Mouse (Mus musculus): ENCODE results near the gene Lmbrd2.

The Lmbrd2 gene

DNA sequence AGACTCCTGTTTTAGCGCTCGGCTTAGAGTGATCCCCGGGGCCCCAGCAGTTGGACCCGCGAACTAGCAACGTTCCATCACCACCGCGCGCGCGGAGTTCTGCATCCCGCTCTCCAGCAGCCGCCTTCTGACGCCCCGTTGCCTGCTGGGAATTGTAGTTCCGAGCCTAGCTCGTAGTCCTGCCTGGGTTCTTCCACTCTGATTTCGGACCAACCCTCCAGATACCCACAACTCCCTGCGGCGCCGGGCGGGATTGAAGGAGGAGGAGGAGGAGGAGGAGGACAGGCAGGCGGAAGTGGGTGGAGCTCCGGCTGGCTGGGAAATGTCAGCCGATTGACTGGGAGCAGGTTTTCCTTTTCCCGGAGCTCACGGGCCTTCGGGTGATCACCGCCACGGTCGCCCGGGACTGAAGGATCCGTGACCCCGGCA lies at the start of gene Lmbrd2:
TSS of gene Lmbrd2 (plus strand) at position 299 of the 429 bp plus-strand sequence.
- DNase-seq = peak; percentile 95

DNA sequence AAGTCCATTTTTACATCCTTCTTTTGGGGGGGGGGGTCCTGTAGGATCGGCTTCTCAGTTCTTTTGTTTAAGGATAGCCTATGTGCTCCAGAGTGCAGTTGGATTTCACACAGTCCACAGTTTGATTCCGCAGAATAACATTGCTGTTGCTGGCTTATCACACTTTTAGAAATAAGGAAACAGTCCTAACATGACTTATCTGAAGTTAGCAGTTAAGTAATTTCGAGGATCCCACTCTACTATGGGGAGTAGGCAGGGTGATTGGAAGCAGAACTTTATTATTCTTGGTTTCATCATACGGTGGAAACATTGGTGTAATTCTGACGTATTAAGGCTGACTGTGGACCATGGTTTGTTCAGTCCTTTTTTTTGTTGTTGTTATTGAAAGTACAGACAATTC lies 49.7 kb upstream of the Lmbrd2 start:
- DNase-seq = no peak

DNA sequence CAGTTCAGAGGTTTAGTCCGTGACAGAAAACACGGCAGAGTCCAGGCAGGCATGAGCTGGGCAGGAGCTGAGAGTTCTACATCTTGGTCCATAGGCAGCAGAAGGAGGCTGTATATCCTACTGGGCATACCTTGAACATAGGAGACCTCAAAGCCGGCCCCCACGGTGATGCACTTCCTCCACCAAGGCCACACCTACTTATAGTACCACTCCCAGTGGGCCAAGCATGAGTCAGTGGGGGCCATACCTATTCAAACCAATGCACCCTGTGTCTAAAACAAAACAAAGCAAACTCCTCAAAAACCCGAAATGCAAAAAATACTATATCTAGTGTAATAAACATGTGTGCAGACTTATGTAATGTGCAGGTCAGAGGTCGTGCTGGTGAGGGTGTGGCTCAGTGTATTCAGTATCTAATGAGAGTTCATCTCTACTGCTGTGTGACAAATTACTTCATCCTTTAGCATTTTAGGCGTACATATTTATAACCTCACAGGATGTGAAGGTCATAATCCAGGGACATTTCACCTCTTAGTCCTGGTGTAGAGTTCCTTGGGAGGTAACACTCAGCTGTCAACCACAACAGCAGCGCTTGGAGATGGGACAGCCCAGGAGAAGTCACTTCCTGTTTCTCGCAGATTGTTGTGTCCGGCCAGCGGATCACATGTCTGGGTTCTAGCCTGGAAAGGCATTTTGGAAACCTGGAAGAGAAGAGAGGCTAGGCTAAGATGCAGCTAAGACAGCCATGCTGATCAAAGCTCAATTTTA lies 46.6 kb upstream of the Lmbrd2 start:
- no peak for DNase-seq

DNA sequence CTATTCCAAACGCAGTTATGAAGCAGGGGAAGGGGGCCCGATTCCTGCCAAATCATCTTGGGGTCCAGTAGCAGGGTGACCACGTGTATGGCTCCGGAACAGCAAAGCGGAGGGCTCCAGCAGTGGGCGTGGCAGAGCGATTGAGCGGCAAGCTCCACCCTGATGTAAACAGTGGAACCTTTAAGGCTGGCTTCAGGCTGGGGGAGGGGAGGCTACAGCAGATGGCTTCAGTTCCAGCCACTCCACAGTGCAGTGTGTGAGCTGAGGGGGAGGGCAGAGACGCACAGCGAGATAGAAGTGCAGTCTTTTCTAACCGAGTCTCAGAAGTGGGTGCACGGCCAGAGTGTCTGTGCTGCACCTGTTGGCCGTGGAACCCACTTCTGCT lies 46.0 kb upstream of the Lmbrd2 start:
- peak; percentile 64 for DNase-seq

DNA sequence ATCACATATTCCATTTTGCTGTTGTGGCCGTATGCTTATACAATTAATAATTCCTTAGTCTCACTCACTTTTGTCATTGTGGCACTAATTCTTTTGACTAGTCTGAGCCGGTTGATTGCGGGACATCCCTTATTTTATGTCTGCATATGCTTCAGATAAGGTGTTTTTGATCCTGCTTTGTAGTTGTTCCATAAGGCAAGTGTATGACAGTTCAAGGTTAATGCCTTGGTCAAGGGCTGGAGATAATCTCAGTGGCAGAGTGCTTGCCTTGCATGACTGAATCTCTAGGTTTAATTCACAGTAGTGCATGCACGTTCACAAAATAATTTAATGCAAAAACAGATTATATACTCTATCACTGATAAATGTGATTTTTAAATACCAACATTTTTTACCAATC lies 43.5 kb upstream of the Lmbrd2 start:
- DNase-seq = no peak

DNA sequence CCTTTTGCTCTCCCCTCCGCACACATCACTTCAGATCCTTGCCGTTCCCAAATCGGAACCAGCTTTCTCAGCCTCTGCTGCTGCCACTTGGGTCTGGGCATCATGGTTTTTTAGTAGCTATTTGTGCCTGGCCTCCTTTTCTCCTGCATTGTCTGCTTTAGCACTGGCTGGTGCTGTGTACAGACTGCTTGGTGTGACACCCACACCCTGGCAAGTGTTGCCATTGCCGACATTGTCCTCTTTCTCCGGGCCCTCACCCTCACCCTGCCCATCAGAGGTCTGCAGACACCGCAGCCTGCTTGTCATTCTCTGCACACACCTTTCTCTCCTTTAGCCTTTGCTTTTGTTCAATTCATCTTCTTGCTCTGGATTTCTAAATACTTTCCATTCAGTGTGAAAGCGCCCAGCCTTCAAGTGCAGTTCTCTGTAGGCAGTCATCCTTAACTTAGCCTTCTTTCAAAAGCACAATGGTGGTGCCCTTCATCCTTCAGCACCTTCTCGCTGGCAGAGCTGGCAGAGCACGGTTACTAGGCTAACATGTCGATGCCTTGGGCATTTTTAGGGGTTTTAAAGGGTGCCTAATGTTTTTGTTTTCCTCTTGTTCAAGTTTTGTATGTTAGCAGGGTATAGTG lies 39.8 kb upstream of the Lmbrd2 start:
- no peak for DNase-seq

DNA sequence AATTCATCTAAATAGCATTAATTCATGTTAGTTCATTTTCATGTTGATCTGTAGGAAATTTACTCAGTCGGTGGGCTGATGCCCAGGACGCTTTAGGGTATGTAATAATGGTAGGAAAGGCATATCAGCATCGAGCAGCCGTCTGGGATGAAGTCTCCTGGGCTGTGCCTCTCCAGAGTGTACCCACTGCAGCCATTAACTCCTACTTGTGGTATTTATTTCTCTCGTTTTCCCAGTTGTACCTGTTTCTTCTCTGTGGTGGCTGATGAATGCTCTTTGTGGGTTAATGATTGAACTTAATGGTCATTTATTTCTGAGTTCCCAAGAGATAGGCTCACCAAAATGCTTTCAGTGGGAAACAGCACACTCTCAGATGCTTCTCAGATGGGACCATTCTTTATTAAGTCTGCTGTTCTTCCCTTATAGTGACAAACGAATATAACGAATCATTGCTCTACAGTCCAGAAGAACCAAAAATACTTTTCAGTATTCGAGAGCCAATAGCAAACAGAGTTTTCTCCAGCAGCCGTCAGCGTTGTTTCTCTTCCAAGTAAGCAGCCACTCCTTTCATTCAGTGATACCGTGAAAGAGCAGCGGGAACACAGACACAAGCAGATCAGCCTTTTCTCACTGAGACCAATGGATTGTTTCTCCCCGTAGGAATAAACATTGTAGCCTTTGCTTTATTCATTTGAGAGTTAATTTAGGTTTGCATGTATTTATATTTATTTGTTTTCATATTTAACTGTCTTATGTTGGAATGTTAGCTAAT lies 33.9 kb upstream of the Lmbrd2 start:
- no peak for DNase-seq

DNA sequence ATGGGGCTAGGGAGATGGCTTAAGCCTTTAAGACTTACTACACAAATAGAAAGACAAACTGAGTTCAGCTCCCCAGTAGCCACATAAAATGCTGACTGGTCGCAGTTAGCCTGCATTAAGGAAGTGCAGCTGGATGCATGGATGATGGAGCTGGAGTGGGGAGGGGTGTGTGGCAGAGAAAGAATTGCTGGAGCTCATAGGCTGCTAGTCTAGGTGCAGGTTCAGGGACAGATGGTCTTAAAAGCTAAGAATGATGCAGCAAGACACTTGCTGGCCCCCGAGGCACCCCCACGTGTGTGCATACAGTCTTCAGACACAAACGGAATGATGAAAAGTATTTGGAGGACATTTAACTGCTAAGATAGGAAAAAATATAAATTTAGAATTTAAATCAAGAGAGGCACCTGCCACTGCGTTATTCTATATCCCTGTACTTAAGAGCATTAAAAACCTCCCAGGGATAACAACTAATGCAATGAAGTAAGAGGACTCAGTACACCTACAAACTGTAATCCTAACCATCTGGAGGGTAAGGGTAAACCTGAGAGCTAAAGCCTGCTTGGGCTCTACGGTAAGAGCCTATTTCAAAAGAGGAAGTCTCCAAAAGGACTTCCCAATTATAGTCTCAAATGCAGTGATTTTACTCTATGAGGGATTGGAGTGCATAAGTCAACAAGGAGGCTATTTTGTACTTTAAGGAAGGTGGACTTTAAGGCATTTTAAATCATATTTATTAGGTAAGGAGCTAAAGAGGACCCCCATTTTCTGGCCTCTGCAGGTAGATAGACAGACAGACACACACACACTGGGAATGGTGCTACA lies 29.6 kb upstream of the Lmbrd2 start:
- no peak for DNase-seq

DNA sequence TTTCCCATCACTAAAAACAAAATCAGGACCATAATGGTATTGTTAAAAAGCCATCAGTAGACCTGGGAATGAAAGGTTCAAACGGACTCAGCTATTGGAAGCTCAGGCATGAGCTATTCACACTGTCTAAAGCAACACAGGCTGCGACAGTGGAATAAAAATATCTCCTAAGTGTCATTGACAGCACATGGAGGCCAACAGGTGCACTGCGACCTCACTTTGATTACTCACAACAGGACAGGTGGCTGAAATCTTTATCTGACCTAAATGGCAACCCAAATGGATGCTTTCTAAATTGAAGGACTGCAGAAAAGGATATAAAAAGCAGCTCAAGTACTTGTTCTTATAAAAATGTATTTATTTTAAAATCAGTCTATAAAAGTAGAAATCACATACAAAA lies 28.7 kb upstream of the Lmbrd2 start:
- no peak for DNase-seq

DNA sequence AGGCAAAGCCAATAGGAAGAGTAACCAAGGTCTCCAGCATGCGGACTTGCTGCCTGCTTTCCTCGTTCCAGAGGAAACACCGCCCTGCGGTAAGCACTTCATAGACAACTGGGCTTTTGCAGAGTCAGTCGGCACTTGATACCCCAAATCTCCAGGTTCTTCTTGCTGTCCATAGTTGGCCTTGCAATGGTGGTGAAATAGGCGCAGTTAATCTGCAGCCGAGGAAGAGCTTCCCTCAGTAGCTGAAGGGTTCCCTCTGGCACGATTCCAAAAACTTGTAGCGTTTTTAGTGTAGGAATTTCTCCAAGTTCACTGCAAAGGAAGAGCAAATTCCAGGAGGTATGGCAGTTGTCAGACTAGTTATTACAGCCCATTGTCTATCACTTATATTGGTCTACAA lies 26.8 kb upstream of the Lmbrd2 start:
- no peak for DNase-seq

DNA sequence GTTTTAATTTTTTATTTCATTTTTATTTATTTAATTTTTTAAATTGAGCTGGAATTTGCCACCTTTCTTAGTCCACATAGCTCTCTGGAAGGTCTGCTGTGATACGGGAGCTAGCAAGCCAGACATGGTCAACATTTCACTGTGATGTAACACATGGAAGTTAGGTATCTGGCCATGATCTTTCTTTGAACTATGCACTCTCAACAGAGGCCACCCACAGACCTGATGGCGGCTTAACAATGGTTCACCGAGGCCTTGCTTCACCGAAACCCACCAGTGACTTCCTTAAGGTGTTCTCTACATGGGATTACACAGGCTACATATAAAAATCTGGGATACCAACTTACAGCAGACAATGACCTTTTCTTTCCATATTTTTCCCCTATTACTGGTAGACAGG lies 26.2 kb upstream of the Lmbrd2 start:
- no peak for DNase-seq

DNA sequence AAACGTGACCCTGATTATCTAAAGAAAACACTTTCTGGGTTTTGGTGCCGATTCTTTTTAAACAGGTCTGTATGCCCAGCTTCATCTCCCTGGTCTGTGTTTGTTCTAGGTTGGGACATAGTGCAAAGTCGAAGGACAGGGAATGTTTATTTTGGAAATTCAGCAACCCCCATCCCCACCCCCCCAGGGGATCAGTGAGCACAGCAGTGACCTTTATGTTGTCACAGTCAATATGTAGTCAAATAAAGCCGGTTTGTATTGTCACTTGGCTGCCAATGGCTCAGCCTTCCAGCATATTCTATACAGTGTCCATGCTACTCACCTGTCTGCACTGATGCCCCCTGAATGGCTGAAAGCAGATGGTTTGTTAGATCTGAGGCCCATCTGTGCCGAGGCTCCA lies 25.8 kb upstream of the Lmbrd2 start:
- DNase-seq = no peak

DNA sequence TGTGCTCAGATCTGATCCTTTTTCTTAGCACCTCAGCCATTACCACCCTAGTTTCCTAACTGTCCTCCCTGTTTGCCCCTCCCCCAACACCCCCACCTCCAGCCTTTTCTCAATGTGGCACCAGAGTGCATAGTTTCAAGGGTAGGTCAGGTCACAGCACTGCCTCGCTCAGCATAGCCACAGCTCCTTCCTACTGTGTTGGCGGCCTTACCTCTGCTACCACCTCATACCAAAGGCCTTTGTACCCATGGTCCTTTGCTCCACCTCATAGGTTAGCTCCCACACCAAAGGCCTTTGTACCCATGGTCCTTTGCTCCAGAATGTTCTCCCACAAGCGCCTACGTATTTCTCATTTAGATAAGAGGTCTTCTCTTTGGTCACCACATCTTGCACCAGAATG lies 21.5 kb upstream of the Lmbrd2 start:
- no peak for DNase-seq

DNA sequence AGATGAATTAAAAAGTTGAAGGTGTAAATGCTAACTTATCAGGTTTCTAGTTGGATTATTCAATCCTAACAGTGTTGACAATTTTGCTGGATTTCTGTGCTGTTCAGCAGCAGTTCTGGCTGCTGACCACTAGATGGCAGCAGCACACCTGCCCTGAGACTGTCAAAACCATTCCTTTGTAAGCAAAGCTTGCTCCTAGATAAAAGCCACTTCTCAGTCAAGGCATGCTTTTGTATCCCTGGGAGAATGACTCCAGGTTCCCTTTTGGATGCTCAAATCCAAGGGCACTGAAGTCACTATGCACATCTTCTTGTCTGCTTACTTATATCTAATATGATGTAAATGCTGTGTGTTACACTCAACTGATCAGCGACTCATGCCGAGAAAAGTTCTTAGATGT lies 20.3 kb upstream of the Lmbrd2 start:
- no peak for DNase-seq

DNA sequence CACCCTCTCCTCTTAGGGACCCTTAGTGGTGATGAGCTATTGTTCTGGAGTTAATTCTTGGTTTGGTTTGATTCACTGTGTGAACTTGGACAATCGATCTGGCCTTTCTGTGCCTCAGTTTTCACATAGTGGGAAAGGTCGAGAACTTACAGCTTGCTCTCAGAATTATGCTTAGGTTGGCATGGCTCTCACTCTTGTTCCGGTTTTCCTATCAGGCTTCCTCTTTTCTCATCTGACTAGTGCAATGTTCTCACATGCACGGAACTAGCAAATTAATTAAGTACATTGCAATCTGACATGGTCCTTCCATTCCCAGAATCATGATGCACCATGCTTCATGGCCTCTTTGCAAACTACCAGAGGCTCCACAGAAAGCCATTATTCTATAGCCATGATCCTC lies 17.4 kb upstream of the Lmbrd2 start:
- DNase-seq = no peak

DNA sequence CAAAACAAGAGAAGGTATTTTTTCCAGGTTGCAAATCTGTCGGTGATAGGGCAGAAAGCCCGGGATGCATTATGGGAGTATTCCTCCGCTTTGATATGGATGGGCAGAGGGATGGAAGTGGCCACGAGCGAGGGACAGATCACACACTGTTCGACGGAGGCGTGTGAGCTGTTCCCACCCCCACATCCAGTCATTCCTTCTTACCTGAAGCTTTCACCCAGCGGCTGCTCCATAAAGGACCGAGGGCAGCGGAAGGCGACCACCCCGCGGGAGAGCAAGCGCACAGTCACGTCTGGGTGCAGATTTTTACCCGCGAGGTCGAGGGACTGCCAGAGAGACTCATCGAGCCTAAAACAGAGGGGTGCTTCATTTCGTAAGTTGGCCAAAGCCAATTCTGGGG lies 15.5 kb upstream of the Lmbrd2 start:
- DNase-seq = no peak

DNA sequence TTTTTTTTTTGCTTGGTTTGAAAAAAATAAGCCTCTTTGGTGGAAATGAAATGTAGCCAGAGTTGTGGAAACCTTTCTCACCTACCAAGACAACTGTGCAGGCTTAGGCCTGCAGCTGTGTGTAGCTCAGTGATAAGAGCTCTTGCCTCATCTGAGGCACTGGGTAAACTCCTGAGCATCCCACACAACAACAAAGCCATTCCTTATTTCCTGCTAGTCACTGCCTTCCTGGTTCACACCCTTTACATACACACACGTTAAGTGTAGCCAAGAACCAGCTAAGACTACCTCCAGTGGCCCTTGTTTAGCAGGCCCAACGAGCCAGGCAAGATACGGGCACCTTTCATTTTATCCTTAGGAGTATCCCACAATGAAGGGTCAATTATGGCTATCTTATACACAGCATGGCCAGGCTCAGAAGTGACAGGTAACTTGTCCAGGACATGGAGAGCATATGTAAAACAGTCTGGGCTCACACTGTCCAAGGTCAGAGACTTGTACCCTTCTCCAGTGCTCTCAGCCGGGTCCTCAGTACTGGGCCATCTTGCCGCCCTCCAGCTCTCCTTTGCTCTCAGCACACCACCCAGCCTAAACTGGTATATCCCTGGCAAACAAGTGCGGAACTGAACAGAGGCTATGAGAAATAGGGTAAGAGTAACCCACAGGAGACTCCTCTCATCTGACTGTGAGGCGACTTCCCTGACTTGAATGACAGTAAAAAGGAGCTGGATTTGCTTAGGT lies 13.1 kb upstream of the Lmbrd2 start:
- DNase-seq = no peak

DNA sequence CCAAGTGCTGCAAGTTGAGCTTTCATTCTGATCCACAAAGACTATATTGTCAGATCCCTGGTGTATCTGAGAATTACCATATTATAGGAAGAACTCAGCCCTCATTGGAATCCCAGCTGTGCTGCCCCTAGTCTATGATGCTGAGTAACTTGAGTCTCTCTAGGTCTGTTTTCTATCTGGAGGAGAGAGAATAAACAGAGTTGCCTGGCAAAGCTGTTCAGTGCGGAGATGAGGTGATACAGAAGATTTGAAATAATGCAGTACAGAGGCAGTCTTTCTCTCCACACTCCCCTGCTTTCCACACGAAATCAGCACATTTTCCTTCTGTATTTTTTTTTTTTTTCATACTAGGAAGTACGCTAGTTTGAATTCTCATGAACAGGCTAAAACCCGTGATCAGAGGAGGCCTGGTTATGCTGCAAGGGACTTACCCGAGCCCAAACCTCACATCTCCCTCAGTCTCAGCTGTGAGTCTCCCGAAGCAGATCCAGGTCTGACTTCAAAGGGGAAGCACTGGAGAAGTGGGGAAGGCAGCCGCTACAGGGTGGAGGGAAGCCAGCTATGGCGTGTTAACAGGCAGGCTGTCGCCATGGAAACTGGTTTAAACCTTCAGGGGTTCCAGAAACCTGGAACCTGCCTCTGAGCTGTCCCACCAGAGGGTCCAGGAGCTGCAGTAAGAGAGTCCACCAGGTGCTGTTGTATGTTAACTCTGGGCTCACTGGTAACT lies 9.4 kb upstream of the Lmbrd2 start:
- DNase-seq = no peak

DNA sequence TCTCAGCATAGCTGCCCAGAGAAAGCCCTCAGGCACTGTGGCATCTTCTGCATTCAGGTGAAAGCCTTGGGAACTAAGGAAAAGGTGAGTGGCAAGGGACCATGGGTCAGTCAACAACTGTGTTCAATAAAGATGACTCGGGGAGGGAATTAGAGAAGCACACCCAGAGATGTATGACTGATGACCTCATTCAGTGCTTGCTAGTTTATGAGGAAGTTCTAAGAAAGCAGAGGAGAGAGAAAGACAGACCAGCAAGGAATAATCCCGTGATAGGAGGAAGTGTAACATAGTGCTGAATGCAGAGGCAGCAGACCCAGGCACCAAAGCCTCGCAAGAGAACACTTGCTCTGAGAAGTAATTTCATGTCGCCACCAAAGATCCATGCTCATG lies 8.9 kb upstream of the Lmbrd2 start:
- DNase-seq = no peak

DNA sequence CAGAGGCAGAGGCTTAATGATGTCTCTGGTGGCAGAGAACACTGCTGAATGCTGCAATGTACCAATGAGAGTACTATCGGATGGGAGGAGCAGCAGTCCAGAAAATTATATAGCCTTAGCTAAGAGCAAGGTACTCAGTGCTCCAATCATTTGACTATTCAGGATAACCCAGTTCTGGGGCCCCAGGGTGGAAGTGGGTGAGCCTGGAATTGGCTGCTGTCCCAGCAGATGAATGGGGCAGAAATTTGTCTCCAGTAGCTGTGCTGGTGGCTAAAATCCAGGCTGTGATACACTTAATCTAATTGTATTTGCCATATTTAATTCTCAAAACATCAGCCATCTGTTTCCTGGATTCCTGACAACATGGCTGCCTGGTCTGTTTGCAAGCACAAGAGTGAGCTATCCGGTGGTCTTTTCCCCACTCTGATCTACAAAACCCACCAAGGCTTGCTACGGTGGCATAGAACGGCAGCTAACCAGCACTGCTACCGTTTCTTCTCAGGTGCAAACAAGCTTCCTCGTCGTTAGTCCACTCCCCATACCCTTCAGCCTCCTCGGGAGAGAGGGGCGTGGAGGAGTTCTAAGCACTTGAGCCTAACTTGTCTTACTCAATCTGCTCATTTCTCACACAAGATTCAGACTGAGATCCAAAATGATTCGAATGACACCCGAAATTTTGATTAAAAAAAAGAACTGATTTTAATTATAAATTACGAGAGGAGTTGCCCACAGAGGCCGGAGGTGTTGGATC lies 7.5 kb upstream of the Lmbrd2 start:
- DNase-seq = no peak

DNA sequence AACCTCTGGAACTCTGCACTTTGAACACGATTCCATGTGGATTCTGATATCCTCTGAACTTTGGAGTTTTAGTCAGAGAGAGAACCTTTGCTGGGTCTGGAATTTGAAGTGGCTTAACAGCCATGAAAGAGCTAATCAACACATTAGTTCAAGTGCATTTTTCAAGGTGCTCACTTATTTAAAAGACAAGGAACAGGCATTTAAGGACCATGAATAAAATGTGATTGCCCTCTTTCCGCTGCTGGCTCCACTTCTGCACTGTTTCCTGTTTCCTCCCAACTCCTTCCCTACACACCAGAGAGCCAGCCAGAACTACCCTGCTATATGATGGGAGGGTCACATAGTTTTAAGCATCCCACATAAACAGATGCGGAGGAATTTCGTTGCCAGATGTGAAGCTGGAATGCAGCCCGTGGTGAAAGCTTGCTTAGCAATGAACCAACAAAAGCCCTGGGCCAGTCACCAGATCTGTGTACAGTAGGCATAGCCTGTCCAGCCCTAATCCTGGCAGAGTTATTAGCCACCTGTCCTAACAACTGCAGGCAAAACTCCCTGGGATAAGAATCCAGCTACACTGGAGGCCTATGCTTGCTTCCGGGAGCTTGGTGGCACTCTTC lies 5.4 kb upstream of the Lmbrd2 start:
- no peak for DNase-seq

Data from right cerebral cortex, postnatal 14 days (tissue).